Mouse (Mus musculus) T-cell, adult 66 days (primary cell): ENCODE measurements around the gene Prl6a1. TPM values are rescaled to one million over a fixed set of nuclear protein-coding genes. Genes with fewer than 3 reads are reported as not detected.

ENCODE experiments used
- total RNA-seq, 2 experiments: library from RNA; stranded (reverse); gene quantifications; 3 replicates in 1 of 2; 4 replicates in 1 of 2; pipeline ENCODE4 v1.2.4; 2023

The Prl6a1 gene
- not detected for total RNA-seq

DNA sequence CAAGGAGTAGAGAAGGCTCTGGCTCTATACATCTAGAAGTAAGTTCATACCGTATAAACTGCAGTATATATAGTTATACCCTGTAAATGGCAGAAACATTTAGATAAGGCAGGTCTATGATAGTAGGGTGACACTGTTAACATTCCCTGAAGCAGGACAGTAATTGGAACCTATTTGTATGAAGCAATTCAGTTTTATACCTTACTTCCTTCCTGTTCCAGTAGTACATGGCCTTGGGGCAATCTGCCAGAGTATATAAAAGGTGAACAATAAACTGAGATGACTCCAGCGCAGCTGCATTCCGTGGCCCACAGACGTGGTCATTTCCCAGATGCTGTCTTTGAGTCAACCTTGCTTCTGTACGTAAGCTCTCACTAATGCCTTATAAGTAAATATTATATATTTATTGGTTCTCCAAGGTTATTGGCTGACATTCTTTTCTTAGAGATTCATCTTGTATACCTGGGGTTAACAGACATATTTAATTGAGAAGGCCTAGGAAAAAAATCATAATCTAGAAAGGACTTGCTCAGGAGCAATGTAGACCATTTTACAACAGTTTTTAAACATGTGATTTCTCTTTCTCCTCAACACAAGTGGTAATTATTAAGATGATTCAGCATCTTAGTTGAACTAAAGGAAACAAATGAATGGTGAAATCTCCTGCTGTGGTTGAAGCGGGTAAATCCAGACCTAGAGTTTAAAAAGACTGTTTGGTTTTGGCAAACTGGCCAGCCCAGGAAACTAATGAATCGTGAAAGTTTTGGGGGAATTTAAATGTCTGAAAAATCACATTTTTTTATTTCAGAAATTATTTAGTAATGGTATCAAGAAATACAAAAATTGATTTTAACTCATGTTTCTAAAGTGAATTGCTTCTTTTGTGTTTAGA, at the start of gene Prl6a1:
Gene Prl6a1, plus strand, starts transcription at position 294 of the 892 bp plus-strand sequence.

GRCm38 (mm10) chr13:27345373-27345772, 32.9 kb downstream of the Prl6a1 start, which contains the start of gene Prl8a2:
Gene Prl8a2, plus strand, starts transcription at chr13:27345673.

Other genes starting within 250 kb of the Prl6a1 start
- not detected for gene Prl3d1, start 218.4 kb upstream of the Prl6a1 start, total RNA-seq
- not detected for gene Prl3d2, start 190.9 kb upstream of the Prl6a1 start, total RNA-seq
- gene Prl3d3, start 155.8 kb upstream of the Prl6a1 start, total RNA-seq, result not detected
- gene Prl3c1, start 116.0 kb upstream of the Prl6a1 start, total RNA-seq, result not detected
- gene Prl3b1, start 70.8 kb upstream of the Prl6a1 start, total RNA-seq, result not detected
- gene Prl3a1, start 53.2 kb upstream of the Prl6a1 start, total RNA-seq, result not detected
- gene Prl8a2, start 33.0 kb downstream of the Prl6a1 start, total RNA-seq, result not detected
- gene Prl2b1, start 78.2 kb downstream of the Prl6a1 start, total RNA-seq, result not detected
- not detected for gene Prl8a6, start 126.1 kb downstream of the Prl6a1 start, total RNA-seq
- gene Prl8a8, start 200.6 kb downstream of the Prl6a1 start, total RNA-seq, result not detected